Mouse (Mus musculus) adrenal gland, postnatal 10 days (tissue): Measurements from ENCODE around the gene Rrad. TPM values are rescaled to one million over a fixed set of nuclear protein-coding genes. Genes with fewer than 3 reads are reported as not detected.

Source experiments
- total RNA-seq, 2 experiments: library from RNA; stranded (reverse); gene quantifications; 2 replicates each; pipeline ENCODE4 v1.2.3; 2021

Gene Rrad
- total RNA-seq, 2 experiments from 2014 or later = 5.6 to 9.1 TPM

Other genes starting within 250 kb of the Rrad start
- 10 to 100 TPM; 35.4 to 37.8 TPM for gene Cmtm4, start 235.5 kb downstream of the Rrad start, total RNA-seq
- gene Dync1li2, start 188.3 kb downstream of the Rrad start, total RNA-seq = 100 to 1,000 TPM; 108 to 128 TPM
- gene Terb1, start 121.4 kb downstream of the Rrad start, total RNA-seq = under 1 TPM; 0.09 to 0.12 TPM
- gene Nae1, start 96.7 kb downstream of the Rrad start, total RNA-seq = 10 to 100 TPM; 30.4 to 35.0 TPM
- gene Car7, start 96.6 kb downstream of the Rrad start, total RNA-seq = 1 to 10 TPM; 3.0 to 3.2 TPM
- 10 to 100 TPM; 25.1 to 32.4 TPM for gene Pdp2, start 39.9 kb downstream of the Rrad start, total RNA-seq
- under 1 TPM; 0.12 to 0.66 TPM for gene Cdh16, start 6.9 kb downstream of the Rrad start, total RNA-seq
- 10 to 100 TPM; 41.0 to 41.3 TPM for gene Ciao2b, start 10.6 kb upstream of the Rrad start, total RNA-seq
- 10 to 100 TPM in 1 of 2 experiments, 1 to 10 TPM in 1; 8.1 to 18.5 TPM for gene Ces2a, start 102.7 kb upstream of the Rrad start, total RNA-seq
- 1 to 10 TPM; 5.1 to 9.9 TPM for gene Ces2b, start 200.2 kb upstream of the Rrad start, total RNA-seq
- under 1 TPM in 1 of 2 experiments, not detected in 1; 0.42 TPM for gene Ces2c, start 215.7 kb upstream of the Rrad start, total RNA-seq